Mouse (Mus musculus): ENCODE data around the gene Kdm1a.

DNA sequence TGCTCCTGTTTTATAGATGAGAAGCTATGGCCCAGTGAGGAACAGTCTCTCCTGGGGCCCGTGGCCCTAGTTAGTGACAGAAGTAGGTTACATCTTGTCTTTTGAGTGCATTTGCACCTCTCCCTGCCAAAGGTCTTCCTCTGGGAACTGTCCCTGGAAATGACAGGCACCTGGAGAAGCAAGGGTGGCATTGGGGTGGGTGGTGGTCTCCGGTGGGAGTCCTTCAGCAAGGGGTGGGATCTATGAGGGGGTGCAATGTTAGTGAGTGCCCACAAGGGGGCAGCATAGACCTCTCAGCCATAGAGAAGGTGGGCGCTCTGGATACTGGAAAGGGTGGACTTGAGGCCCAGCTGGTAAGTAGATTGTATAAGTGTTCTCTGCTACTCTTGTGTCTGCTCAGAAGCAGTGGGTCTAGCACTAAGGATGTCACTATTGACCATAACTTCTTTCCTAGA, 48.9 kb upstream of the Kdm1a start:
- no peak for TF ChIP-seq ZNF384 (IDR thresholded peaks at IDR 0.05; ENCODE audit: low read depth, low read length)
- TF ChIP-seq HCFC1 (IDR thresholded peaks at IDR 0.05; ENCODE audit: borderline replicate concordance, insufficient read depth, low read length): no peak
- peak; percentile 56; the same call in 1 of the 2 replicates for TF ChIP-seq ZC3H11A (IDR thresholded peaks at IDR 0.05; ENCODE audit: borderline replicate concordance, low read depth, low read length)
- no peak for TF ChIP-seq MAFK (IDR thresholded peaks at IDR 0.05; ENCODE audit: insufficient read depth, low read depth, low read length)

Data from ES-E14 (cell line).